Mouse (Mus musculus) v-Abl transformed pro-B cells (cell line): ENCODE data around the gene E2f3.

Experiments
- in situ Hi-C, 2 experiments: fragments of 400-800 bp; cut with MboI; formaldehyde crosslinking; loops; one replicate each; pipeline ENCODE4 v1.15.1; 2025; ENCODE audit not compliant: unreplicated experiment in 2 of 2

E2f3 gene

GRCm38 (mm10) chr13:29983037-29983436 lies 2.8 kb downstream of the E2f3 start:
- in situ Hi-C loops: loop anchor here in 1 of 2 experiments (25.0 kb wide), 2 partner anchors 246 to 1021 kb away; partner anchors contain the start of gene Sox4

- in situ Hi-C loops: loop anchor here in 1 of 2 experiments (25.0 kb wide), 2 partner anchors 245 to 1020 kb away; partner anchors contain the start of gene Sox4
Measured at GRCm38 (mm10) chr13:29982400-29982799, 3.5 kb downstream of the E2f3 start.

- in situ Hi-C loops: loop anchor here in 1 of 2 experiments (25.0 kb wide), 2 partner anchors 242 to 1017 kb away; partner anchors contain the start of gene Sox4
Measured at GRCm38 (mm10) chr13:29979140-29979564, 6.7 kb downstream of the E2f3 start.

GRCm38 (mm10) chr13:29977358-29977757 lies 8.5 kb downstream of the E2f3 start:
- in situ Hi-C loops: loop anchor here in 1 of 2 experiments (25.0 kb wide), 2 partner anchors 240 to 1015 kb away; partner anchors contain the start of gene Sox4

- in situ Hi-C loops: no loop called here
Measured at GRCm38 (mm10) chr13:29974066-29974465, 11.8 kb downstream of the E2f3 start.

- in situ Hi-C loops: no loop called here
Measured at GRCm38 (mm10) chr13:29973610-29974009, 12.3 kb downstream of the E2f3 start.

GRCm38 (mm10) chr13:29970333-29970732 lies 15.5 kb downstream of the E2f3 start:
- in situ Hi-C loops: no loop called here

- in situ Hi-C loops: no loop called here
Measured at GRCm38 (mm10) chr13:29968636-29969035, 17.2 kb downstream of the E2f3 start.

GRCm38 (mm10) chr13:29967367-29967766 lies 18.5 kb downstream of the E2f3 start:
- in situ Hi-C loops: no loop called here

- in situ Hi-C loops: no loop called here
Measured at GRCm38 (mm10) chr13:29966966-29967365, 18.9 kb downstream of the E2f3 start.

- in situ Hi-C loops: no loop called here
Measured at GRCm38 (mm10) chr13:29964087-29964486, 21.8 kb downstream of the E2f3 start.

GRCm38 (mm10) chr13:29960416-29960815 lies 25.4 kb downstream of the E2f3 start:
- in situ Hi-C loops: no loop called here

GRCm38 (mm10) chr13:29957731-29958254 lies 28.1 kb downstream of the E2f3 start:
- in situ Hi-C loops: no loop called here

- in situ Hi-C loops: no loop called here
Measured at GRCm38 (mm10) chr13:29956821-29957421, 28.9 kb downstream of the E2f3 start.

GRCm38 (mm10) chr13:29955296-29955695 lies 30.6 kb downstream of the E2f3 start:
- in situ Hi-C loops: no loop called here

GRCm38 (mm10) chr13:29954741-29955140 lies 31.1 kb downstream of the E2f3 start:
- in situ Hi-C loops: no loop called here

GRCm38 (mm10) chr13:29953417-29954045 lies 32.3 kb downstream of the E2f3 start:
- in situ Hi-C loops: no loop called here

GRCm38 (mm10) chr13:29946045-29946444 lies 39.8 kb downstream of the E2f3 start:
- in situ Hi-C loops: no loop called here

GRCm38 (mm10) chr13:29944915-29945570 lies 40.8 kb downstream of the E2f3 start:
- in situ Hi-C loops: no loop called here

GRCm38 (mm10) chr13:29944493-29944892 lies 41.4 kb downstream of the E2f3 start:
- in situ Hi-C loops: no loop called here

- in situ Hi-C loops: no loop called here
Measured at GRCm38 (mm10) chr13:29943541-29944039, 42.3 kb downstream of the E2f3 start.
